Mouse (Mus musculus): ENCODE measurements around the gene Otub2. TPM values are rescaled to one million over a fixed set of nuclear protein-coding genes. Genes with fewer than 3 reads are reported as not detected.

Gene Otub2
- total and polyA plus RNA-seq, 3 experiments, result 4.6 to 18.9 (median 15.2) TPM

DNA sequence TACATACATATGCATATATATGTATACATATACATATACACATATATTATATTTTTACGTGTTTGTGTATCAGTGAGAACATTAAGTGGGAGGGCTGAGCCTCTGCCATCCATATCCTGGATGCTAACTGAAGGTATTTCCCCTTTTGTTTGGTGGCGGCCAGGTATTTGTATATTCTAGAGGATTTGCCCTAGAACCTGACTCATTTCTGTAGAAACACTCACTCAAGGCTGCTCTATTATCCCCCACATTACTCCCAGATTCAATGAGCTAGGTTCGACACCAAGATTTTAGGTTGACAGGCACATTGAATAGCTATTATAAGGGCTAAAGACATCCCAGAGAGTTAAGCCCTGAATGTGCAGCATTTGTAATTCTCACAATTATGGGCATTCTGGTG is 56.6 kb downstream of the Otub2 start:
- H3K4me1 ChIP-seq (ENCODE audit: insufficient read depth, low read depth, low read length), result peaks cover 13% of the 10 kb centered on the region
- TF ChIP-seq GATA1 (IDR thresholded peaks at IDR 0.05; ENCODE audit: borderline replicate concordance, low read length), result no peak
- no peak for TF ChIP-seq TAL1 (conservative IDR thresholded peaks at IDR 0.05; ENCODE audit: low read depth, low read length)
- TF ChIP-seq CTCF (IDR thresholded peaks at IDR 0.05; ENCODE audit: low read depth, low read length), result no peak
- TF ChIP-seq POLR2AphosphoS5 (IDR thresholded peaks at IDR 0.05; ENCODE audit: insufficient replicate concordance, low read depth, low read length), result no peak
- TF ChIP-seq GATA2 (IDR thresholded peaks at IDR 0.05; ENCODE audit: borderline replicate concordance, low read depth, low read length), result no peak
- peaks cover 22% of the 10 kb centered on the region for H3K36me3 ChIP-seq (replicated peaks)
- H3K4me3 ChIP-seq (ENCODE audit: low read depth, low read length), result no peak overlapping the region
- ATAC-seq (ENCODE audit: extremely low read depth, insufficient number of reproducible peaks, low FRiP score, poor library complexity, severe bottlenecking), result no peak
- DNase-seq (ENCODE audit: low spot score), result no peak
- H3K9me3 ChIP-seq (replicated peaks), result no peaks in the 10 kb centered on the region
- peaks cover 4% of the 10 kb centered on the region; the same call in 1 of the 2 replicates for H3K27me3 ChIP-seq (ENCODE audit: insufficient read depth, low read length)

DNA sequence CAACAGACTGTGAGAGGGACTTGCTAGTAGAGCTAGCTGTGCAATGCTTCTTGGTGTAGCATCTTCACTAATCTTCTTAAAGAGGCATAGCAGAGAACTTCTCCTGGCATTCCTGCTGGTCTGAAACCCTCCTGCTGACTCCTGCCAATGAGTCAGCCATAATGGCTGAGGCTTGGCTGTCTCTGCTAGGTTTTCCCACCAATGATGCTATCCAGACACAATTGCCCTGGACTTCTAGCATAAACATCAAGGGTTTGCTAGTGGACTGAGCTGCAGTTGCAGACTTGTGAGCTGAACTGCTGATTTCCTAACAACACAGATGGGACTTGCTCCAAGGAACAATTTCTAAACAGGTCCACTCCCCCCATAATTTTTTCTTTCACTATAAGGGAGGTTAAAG is 64.9 kb downstream of the Otub2 start:
- H3K4me3 ChIP-seq (ENCODE audit: low read depth, low read length), result no peak overlapping the region
- H3K9me3 ChIP-seq (replicated peaks), result no peaks in the 10 kb centered on the region
- DNase-seq (ENCODE audit: low spot score) (no peak), ATAC-seq (ENCODE audit: extremely low read depth, insufficient number of reproducible peaks, low FRiP score, poor library complexity, severe bottlenecking) (no peak)
- H3K27me3 ChIP-seq (ENCODE audit: insufficient read depth, low read length), result peaks cover 9% of the 10 kb centered on the region; the same call in 1 of the 2 replicates
- TF ChIP-seq GATA1 (IDR thresholded peaks at IDR 0.05; ENCODE audit: borderline replicate concordance, low read length), result no peak
- TF ChIP-seq TAL1 (conservative IDR thresholded peaks at IDR 0.05; ENCODE audit: low read depth, low read length), result no peak
- no peak for TF ChIP-seq GATA2 (IDR thresholded peaks at IDR 0.05; ENCODE audit: borderline replicate concordance, low read depth, low read length)
- no peak for TF ChIP-seq CTCF (IDR thresholded peaks at IDR 0.05; ENCODE audit: low read depth, low read length)
- TF ChIP-seq POLR2AphosphoS5 (IDR thresholded peaks at IDR 0.05; ENCODE audit: insufficient replicate concordance, low read depth, low read length), result no peak
- no peaks in the 10 kb centered on the region for H3K4me1 ChIP-seq (ENCODE audit: insufficient read depth, low read depth, low read length)
- H3K36me3 ChIP-seq (replicated peaks), result no peaks in the 10 kb centered on the region

Other genes with a start within 250 kb of the Otub2 start
- gene Prima1, start 146.5 kb upstream of the Otub2 start, total RNA-seq (2014; fragmentation: Nextera tagmentation), result not detected in 2 replicates
- gene Prima1, start 146.5 kb upstream of the Otub2 start, total RNA-seq (2017), result not detected in 2 replicates
- not detected in 2 replicates for gene Prima1, start 146.5 kb upstream of the Otub2 start, polyA plus RNA-seq (2012)
- gene Fam181a, start 77.7 kb upstream of the Otub2 start, total RNA-seq (2014; fragmentation: Nextera tagmentation), result not detected in 2 replicates
- gene Fam181a, start 77.7 kb upstream of the Otub2 start, total RNA-seq (2017), result 0.38 TPM in 1 of 2 replicates, not detected in the other
- not detected in 2 replicates for gene Fam181a, start 77.7 kb upstream of the Otub2 start, polyA plus RNA-seq (2012)
- gene Asb2, start 32.7 kb upstream of the Otub2 start, total RNA-seq (2014; fragmentation: Nextera tagmentation), result not detected in 2 replicates
- 0.05 TPM in 1 of 2 replicates, not detected in the other for gene Asb2, start 32.7 kb upstream of the Otub2 start, total RNA-seq (2017)
- gene Asb2, start 32.7 kb upstream of the Otub2 start, polyA plus RNA-seq (2012), result not detected in 2 replicates
- 6.9 and 8.1 TPM in 2 replicates for gene 9330161L09Rik, start 19.1 kb downstream of the Otub2 start, total RNA-seq (2014; fragmentation: Nextera tagmentation)
- gene 9330161L09Rik, start 19.1 kb downstream of the Otub2 start, total RNA-seq (2017), result 2.1 and 2.8 TPM in 2 replicates
- gene 9330161L09Rik, start 19.1 kb downstream of the Otub2 start, polyA plus RNA-seq (2012), result 0.05 TPM in 1 of 2 replicates, not detected in the other
- gene Ddx24, start 37.1 kb downstream of the Otub2 start, total RNA-seq (2014; fragmentation: Nextera tagmentation), result 243 and 249 TPM in 2 replicates
- 227 and 244 TPM in 2 replicates for gene Ddx24, start 37.1 kb downstream of the Otub2 start, total RNA-seq (2017)
- 38.8 and 66.8 TPM in 2 replicates for gene Ddx24, start 37.1 kb downstream of the Otub2 start, polyA plus RNA-seq (2012)
- 151 and 164 TPM in 2 replicates for gene Ifi27, start 45.5 kb downstream of the Otub2 start, total RNA-seq (2014; fragmentation: Nextera tagmentation)
- 335 and 374 TPM in 2 replicates for gene Ifi27, start 45.5 kb downstream of the Otub2 start, total RNA-seq (2017)
- 16.9 and 22.2 TPM in 2 replicates for gene Ifi27, start 45.5 kb downstream of the Otub2 start, polyA plus RNA-seq (2012)
- not detected in 2 replicates for gene Ifi27l2a, start 55.0 kb downstream of the Otub2 start, total RNA-seq (2014; fragmentation: Nextera tagmentation)
- 9.6 and 10.9 TPM in 2 replicates for gene Ifi27l2a, start 55.0 kb downstream of the Otub2 start, total RNA-seq (2017)
- gene Ifi27l2a, start 55.0 kb downstream of the Otub2 start, polyA plus RNA-seq (2012), result 0.97 and 1.2 TPM in 2 replicates
- gene Ifi27l2b, start 68.5 kb downstream of the Otub2 start, total RNA-seq (2014; fragmentation: Nextera tagmentation), result not detected in 2 replicates
- 0.49 TPM in 1 of 2 replicates, not detected in the other for gene Ifi27l2b, start 68.5 kb downstream of the Otub2 start, total RNA-seq (2017)
- not detected in 2 replicates for gene Ifi27l2b, start 68.5 kb downstream of the Otub2 start, polyA plus RNA-seq (2012)
- not detected in 2 replicates for gene Ppp4r4, start 143.6 kb downstream of the Otub2 start, total RNA-seq (2014; fragmentation: Nextera tagmentation)
- 0.05 TPM in 1 of 2 replicates, not detected in the other for gene Ppp4r4, start 143.6 kb downstream of the Otub2 start, total RNA-seq (2017)
- not detected in 2 replicates for gene Ppp4r4, start 143.6 kb downstream of the Otub2 start, polyA plus RNA-seq (2012)
- not detected in 2 replicates for gene Serpina10, start 242.8 kb downstream of the Otub2 start, total RNA-seq (2014; fragmentation: Nextera tagmentation)
- 0.05 TPM in 1 of 2 replicates, not detected in the other for gene Serpina10, start 242.8 kb downstream of the Otub2 start, total RNA-seq (2017)
- gene Serpina10, start 242.8 kb downstream of the Otub2 start, polyA plus RNA-seq (2012), result not detected in 2 replicates

Data from G1E (cell line).